Mouse (Mus musculus) stomach, embryonic 14.5 days (tissue): ENCODE results near the gene Lias. TPM values are rescaled to one million over a fixed set of nuclear protein-coding genes. Genes with fewer than 3 reads are reported as not detected.

ENCODE experiments used
- ATAC-seq: fragments of 200-750 bp; cut with Nextera tagmentation; 2 replicates; pipeline ENCODE4 v1.8.0; 2017; ENCODE audit warnings: low read depth, moderate TSS enrichment; ENCODE audit not compliant: insufficient number of reproducible peaks, insufficient read depth, low FRiP score
- H3K27ac ChIP-seq: fragments of 300-500 bp; sonication (generic); 2 replicates; pipeline ENCODE4 v1.5.1; 2014; ENCODE audit warnings: mild to moderate bottlenecking, low read length, moderate library complexity, mixed read lengths
- H3K27me3 ChIP-seq: fragments of 300-500 bp; sonication (generic); 2 replicates; pipeline ENCODE4 v1.6.1; 2014; ENCODE audit warnings: low read length, control low read depth, mixed read lengths; ENCODE audit not compliant: control insufficient read depth, insufficient read depth
- H3K36me3 ChIP-seq: fragments of 300-500 bp; sonication (generic); 2 replicates; pipeline ENCODE4 v1.6.1; 2014; ENCODE audit warnings: mild to moderate bottlenecking, control low read depth, low read length, moderate library complexity, mixed read lengths; ENCODE audit not compliant: control insufficient read depth, insufficient read depth
- H3K4me1 ChIP-seq: fragments of 300-500 bp; sonication (generic); 2 replicates; pipeline ENCODE4 v1.6.1; 2014; ENCODE audit warnings: low read length, control low read depth, mixed read lengths; ENCODE audit not compliant: control insufficient read depth, insufficient read depth
- H3K4me2 ChIP-seq: fragments of 300-500 bp; sonication (generic); replicated peaks from 2 replicates; pipeline ENCODE4 v1.6.1; 2014; ENCODE audit warnings: low read depth, low read length, control low read depth
- H3K4me3 ChIP-seq: fragments of 300-500 bp; sonication (generic); 2 replicates; pipeline ENCODE4 v1.5.1; 2014; ENCODE audit warnings: low read depth, low read length, control low read depth
- H3K9ac ChIP-seq: fragments of 300-500 bp; sonication (generic); replicated peaks from 2 replicates; pipeline ENCODE4 v1.6.1; 2014; ENCODE audit warnings: low read depth, mild to moderate bottlenecking, control low read depth, low read length, moderate library complexity, mixed read lengths
- H3K9me3 ChIP-seq: fragments of 300-500 bp; sonication (generic); 2 replicates; pipeline ENCODE4 v1.6.1; 2016; ENCODE audit warnings: low read depth, low read length, control low read depth; ENCODE audit not compliant: control insufficient read depth
- WGBS: fragments of 180-500 bp; shearing (Covaris S2); extraction: QIAGEN DNeasy Blood & Tissue Kit; methylation state at CpG from one replicate; pipeline ENCODE4 v1.1.7; 2014; 5-methylcytosine and 5-hydroxymethylcytosine counted together
- polyA plus RNA-seq: library from polyadenylated mRNA; unstranded; fragments of >200 nt; fragmentation: Nextera tagmentation; extraction: Ambion mirVana; gene quantifications from 2 replicates; pipeline ENCODE4 v1.2.1, GENCODE M21; 2014

The Lias gene
- polyA plus RNA-seq, 1 experiment from 2014 or later: 60.3 TPM

- Histone ChIP-seq H3K27ac (peak overlapping the region; percentile 90), H3K4me2 (peak overlapping the region; percentile 13; the same call in 1 of the 2 replicates), H3K27me3 (no peaks in the 10 kb centered on the region), H3K4me3 (no peak overlapping the region), H3K9ac (peak overlapping the region; percentile 7; the same call in 1 of the 2 replicates), H3K36me3 (peaks cover 40% of the 10 kb centered on the region), H3K9me3 (no peaks in the 10 kb centered on the region), H3K4me1 (peaks cover 16% of the 10 kb centered on the region; the same call in 1 of the 2 replicates)
- peak; percentile 88 for ATAC-seq
- WGBS: 20% methylated on average over 26 of the region's 26 CpGs
Measured at GRCm38 (mm10) chr5:65415653-65416458, 24.6 kb downstream of the Lias start.

GRCm38 (mm10) chr5:65419136-65419535, 27.8 kb downstream of the Lias start:
- H3K4me3 ChIP-seq: no peak overlapping the region
- peaks cover 44% of the 10 kb centered on the region for H3K36me3 ChIP-seq
- peaks cover 16% of the 10 kb centered on the region; the same call in 1 of the 2 replicates for H3K4me1 ChIP-seq
- H3K9me3 ChIP-seq: no peaks in the 10 kb centered on the region
- WGBS: 84% methylated on average over 10 of the region's 10 CpGs
- no peak for ATAC-seq
- no peak overlapping the region for H3K4me2 ChIP-seq
- H3K9ac ChIP-seq: no peak overlapping the region
- no peaks in the 10 kb centered on the region for H3K27me3 ChIP-seq
- H3K27ac ChIP-seq: no peak overlapping the region

- no peak overlapping the region for H3K9ac ChIP-seq
- no peak for ATAC-seq
- H3K4me3 ChIP-seq: no peak overlapping the region
- no peak overlapping the region for H3K27ac ChIP-seq
- 66% methylated on average over 6 of the region's 6 CpGs for WGBS
- no peaks in the 10 kb centered on the region for H3K9me3 ChIP-seq
- H3K4me2 ChIP-seq: no peak overlapping the region
- no peaks in the 10 kb centered on the region for H3K27me3 ChIP-seq
- peaks cover 42% of the 10 kb centered on the region for H3K36me3 ChIP-seq
- peaks cover 8% of the 10 kb centered on the region; the same call in 1 of the 2 replicates for H3K4me1 ChIP-seq
Measured at GRCm38 (mm10) chr5:65420822-65421221, 29.5 kb downstream of the Lias start.

- no peak overlapping the region for H3K9ac ChIP-seq
- no peak overlapping the region for H3K4me2 ChIP-seq
- no peak overlapping the region for H3K27ac ChIP-seq
- no peak for ATAC-seq
- H3K4me3 ChIP-seq: no peak overlapping the region
- H3K9me3 ChIP-seq: no peaks in the 10 kb centered on the region
- H3K4me1 ChIP-seq: no peaks in the 10 kb centered on the region
- no peaks in the 10 kb centered on the region for H3K27me3 ChIP-seq
- H3K36me3 ChIP-seq: peaks cover 32% of the 10 kb centered on the region
- 95% methylated on average over 8 of the region's 8 CpGs for WGBS
Measured at GRCm38 (mm10) chr5:65422803-65423202, 31.5 kb downstream of the Lias start.

- WGBS: 77% methylated on average over 6 of the region's 6 CpGs
- no peak overlapping the region for H3K4me3 ChIP-seq
- no peak overlapping the region for H3K9ac ChIP-seq
- no peaks in the 10 kb centered on the region for H3K4me1 ChIP-seq
- H3K4me2 ChIP-seq: no peak overlapping the region
- H3K27me3 ChIP-seq: no peaks in the 10 kb centered on the region
- no peak overlapping the region for H3K27ac ChIP-seq
- H3K36me3 ChIP-seq: peaks cover 32% of the 10 kb centered on the region
- ATAC-seq: peak; percentile 92
- H3K9me3 ChIP-seq: no peaks in the 10 kb centered on the region
Measured at GRCm38 (mm10) chr5:65424215-65424614, 32.9 kb downstream of the Lias start.

- H3K27me3 ChIP-seq: no peaks in the 10 kb centered on the region
- H3K9ac ChIP-seq: no peak overlapping the region
- no peak overlapping the region for H3K27ac ChIP-seq
- no peak overlapping the region for H3K4me3 ChIP-seq
- no peak overlapping the region for H3K4me2 ChIP-seq
- ATAC-seq: no peak
- no peaks in the 10 kb centered on the region for H3K4me1 ChIP-seq
- H3K9me3 ChIP-seq: no peaks in the 10 kb centered on the region
- WGBS: 77% methylated on average over 5 of the region's 5 CpGs
- H3K36me3 ChIP-seq: peaks cover 29% of the 10 kb centered on the region
Measured at GRCm38 (mm10) chr5:65425251-65425650, 34.0 kb downstream of the Lias start.

- Histone ChIP-seq H3K4me2 (no peak overlapping the region), H3K9ac (no peak overlapping the region), H3K9me3 (no peaks in the 10 kb centered on the region), H3K4me1 (no peaks in the 10 kb centered on the region), H3K4me3 (no peak overlapping the region), H3K36me3 (peaks cover 5% of the 10 kb centered on the region), H3K27ac (no peak overlapping the region), H3K27me3 (no peaks in the 10 kb centered on the region)
- no peak for ATAC-seq
- 40% methylated on average over 4 of the region's 4 CpGs for WGBS
Measured at GRCm38 (mm10) chr5:65428321-65428720, 37.0 kb downstream of the Lias start.

GRCm38 (mm10) chr5:65429441-65429840, 38.1 kb downstream of the Lias start:
- no peak for ATAC-seq
- WGBS: 89% methylated on average over 5 of the region's 5 CpGs
- Histone ChIP-seq H3K4me3 (no peak overlapping the region), H3K9me3 (no peaks in the 10 kb centered on the region), H3K4me2 (no peak overlapping the region), H3K27me3 (no peaks in the 10 kb centered on the region), H3K36me3 (peaks cover 5% of the 10 kb centered on the region), H3K4me1 (0 out of 2 replicates have a peak, but pooled peaks cover 4% of the 10 kb centered on the region), H3K27ac (no peak overlapping the region), H3K9ac (no peak overlapping the region)
